Mouse (Mus musculus) embryonic facial prominence, embryonic 13.5 days (tissue): ENCODE measurements around the gene Sox2. TPM values are rescaled to one million over a fixed set of nuclear protein-coding genes. Genes with fewer than 3 reads are reported as not detected.

Experiments
- ATAC-seq: fragments of 200-750 bp; cut with Nextera tagmentation; 2 replicates; pipeline ENCODE4 v1.8.0; 2017; ENCODE audit warnings: low read depth; ENCODE audit not compliant: insufficient number of reproducible peaks, insufficient read depth, low FRiP score, low TSS enrichment
- H3K27ac ChIP-seq: fragments of 300-500 bp; sonication (generic); 2 replicates; pipeline ENCODE4 v1.5.1; 2015; ENCODE audit warnings: moderate library complexity, mild to moderate bottlenecking, inconsistent platforms
- H3K27me3 ChIP-seq: fragments of 300-500 bp; sonication (generic); 2 replicates; pipeline ENCODE4 v1.6.1; 2015; ENCODE audit warnings: mild to moderate bottlenecking, inconsistent platforms
- H3K36me3 ChIP-seq: fragments of 300-500 bp; sonication (generic); 2 replicates; pipeline ENCODE4 v1.6.1; 2015; ENCODE audit warnings: mild to moderate bottlenecking, inconsistent platforms
- H3K4me1 ChIP-seq: fragments of 300-500 bp; sonication (generic); 2 replicates; pipeline ENCODE4 v1.6.1; 2015; ENCODE audit warnings: inconsistent platforms
- H3K4me2 ChIP-seq: fragments of 300-500 bp; sonication (generic); 2 replicates; pipeline ENCODE4 v1.6.1; 2015; ENCODE audit warnings: moderate library complexity, mild to moderate bottlenecking, inconsistent platforms
- H3K4me3 ChIP-seq: fragments of 300-500 bp; sonication (generic); 2 replicates; pipeline ENCODE4 v1.5.1; 2015; ENCODE audit warnings: mild to moderate bottlenecking, inconsistent platforms
- H3K9ac ChIP-seq: fragments of 300-500 bp; sonication (generic); 2 replicates; pipeline ENCODE4 v1.6.1; 2015; ENCODE audit warnings: mild to moderate bottlenecking, inconsistent platforms
- H3K9me3 ChIP-seq: fragments of 300-500 bp; sonication (generic); 2 replicates; pipeline ENCODE4 v1.6.1; 2016; ENCODE audit warnings: inconsistent platforms
- WGBS: fragments of 180-500 bp; shearing (Covaris S2); methylation state at CpG from one replicate; pipeline ENCODE4 v1.1.7; 2015; ENCODE audit warnings: mixed read lengths; 5-methylcytosine and 5-hydroxymethylcytosine counted together
- polyA plus RNA-seq: library from polyadenylated mRNA; unstranded; fragments of >200 nt; fragmentation: Nextera tagmentation; extraction: Ambion mirVana; gene quantifications from 2 replicates; pipeline ENCODE4 v1.2.1, GENCODE M21; 2015

Sox2 gene
- polyA plus RNA-seq, 1 experiment from 2014 or later: 4.1 TPM

- Histone ChIP-seq H3K4me3 (peak overlapping the region; percentile 36), H3K4me1 (peaks cover 14% of the 10 kb centered on the region), H3K27me3 (peaks cover 99% of the 10 kb centered on the region), H3K9me3 (no peaks in the 10 kb centered on the region), H3K27ac (no peak overlapping the region), H3K36me3 (no peaks in the 10 kb centered on the region), H3K9ac (no peak overlapping the region), H3K4me2 (peak overlapping the region; percentile 58)
- under 1% methylated on average over 53 of the region's 53 CpGs for WGBS
- ATAC-seq: no peak
Observed at GRCm38 (mm10) chr3:34662712-34663655, 12.8 kb downstream of the Sox2 start.

GRCm38 (mm10) chr3:34663701-34664635 lies 13.8 kb downstream of the Sox2 start:
- H3K4me2 ChIP-seq: peak overlapping the region; percentile 58
- peak overlapping the region; percentile 57; the same call in 1 of the 2 replicates for H3K27ac ChIP-seq
- H3K4me1 ChIP-seq: peaks cover 14% of the 10 kb centered on the region
- no peaks in the 10 kb centered on the region for H3K36me3 ChIP-seq
- under 1% methylated on average over 58 of the region's 58 CpGs for WGBS
- ATAC-seq: peak; percentile 20; the same call in 1 of the 2 replicates
- H3K9me3 ChIP-seq: no peaks in the 10 kb centered on the region
- H3K4me3 ChIP-seq: peak overlapping the region; percentile 36
- peaks cover 99% of the 10 kb centered on the region for H3K27me3 ChIP-seq
- H3K9ac ChIP-seq: peak overlapping the region; percentile 51; the same call in 1 of the 2 replicates

GRCm38 (mm10) chr3:34664636-34665531 lies 14.7 kb downstream of the Sox2 start:
- Histone ChIP-seq H3K36me3 (no peaks in the 10 kb centered on the region), H3K9me3 (no peaks in the 10 kb centered on the region), H3K27me3 (peaks cover 99% of the 10 kb centered on the region), H3K4me3 (peak overlapping the region; percentile 36), H3K4me2 (peak overlapping the region; percentile 58), H3K27ac (peak overlapping the region; percentile 57; the same call in 1 of the 2 replicates), H3K9ac (peak overlapping the region; percentile 51; the same call in 1 of the 2 replicates), H3K4me1 (peaks cover 14% of the 10 kb centered on the region)
- ATAC-seq: no peak
- WGBS: under 1% methylated on average over 31 of the region's 31 CpGs

GRCm38 (mm10) chr3:34665751-34666665 lies 15.8 kb downstream of the Sox2 start:
- Histone ChIP-seq H3K4me1 (peaks cover 14% of the 10 kb centered on the region), H3K4me3 (no peak overlapping the region), H3K9ac (no peak overlapping the region), H3K4me2 (no peak overlapping the region), H3K27me3 (peaks cover 99% of the 10 kb centered on the region), H3K9me3 (no peaks in the 10 kb centered on the region), H3K27ac (no peak overlapping the region), H3K36me3 (no peaks in the 10 kb centered on the region)
- ATAC-seq: no peak
- WGBS: 10% methylated on average over 10 of the region's 10 CpGs

- WGBS: 36% methylated on average over 2 of the region's 2 CpGs
Observed at GRCm38 (mm10) chr3:34667180-34667579, 17.0 kb downstream of the Sox2 start.

GRCm38 (mm10) chr3:34667881-34668817 lies 17.9 kb downstream of the Sox2 start:
- H3K36me3 ChIP-seq: no peaks in the 10 kb centered on the region
- 4% methylated on average over 18 of the region's 18 CpGs for WGBS
- peaks cover 100% of the 10 kb centered on the region for H3K27me3 ChIP-seq
- H3K27ac ChIP-seq: no peak overlapping the region
- no peak overlapping the region for H3K4me3 ChIP-seq
- H3K9ac ChIP-seq: no peak overlapping the region
- H3K4me1 ChIP-seq: peaks cover 17% of the 10 kb centered on the region
- H3K9me3 ChIP-seq: no peaks in the 10 kb centered on the region
- no peak for ATAC-seq
- H3K4me2 ChIP-seq: no peak overlapping the region

More at GRCm38 (mm10) chr3:34667180-34667579, 17.0 kb downstream of the Sox2 start:
- Histone ChIP-seq H3K4me1 (peaks cover 17% of the 10 kb centered on the region), H3K27me3 (peaks cover 99% of the 10 kb centered on the region), H3K27ac (no peak overlapping the region), H3K9ac (no peak overlapping the region), H3K36me3 (no peaks in the 10 kb centered on the region), H3K4me3 (no peak overlapping the region), H3K4me2 (no peak overlapping the region), H3K9me3 (no peaks in the 10 kb centered on the region)
- ATAC-seq: no peak

DNA sequence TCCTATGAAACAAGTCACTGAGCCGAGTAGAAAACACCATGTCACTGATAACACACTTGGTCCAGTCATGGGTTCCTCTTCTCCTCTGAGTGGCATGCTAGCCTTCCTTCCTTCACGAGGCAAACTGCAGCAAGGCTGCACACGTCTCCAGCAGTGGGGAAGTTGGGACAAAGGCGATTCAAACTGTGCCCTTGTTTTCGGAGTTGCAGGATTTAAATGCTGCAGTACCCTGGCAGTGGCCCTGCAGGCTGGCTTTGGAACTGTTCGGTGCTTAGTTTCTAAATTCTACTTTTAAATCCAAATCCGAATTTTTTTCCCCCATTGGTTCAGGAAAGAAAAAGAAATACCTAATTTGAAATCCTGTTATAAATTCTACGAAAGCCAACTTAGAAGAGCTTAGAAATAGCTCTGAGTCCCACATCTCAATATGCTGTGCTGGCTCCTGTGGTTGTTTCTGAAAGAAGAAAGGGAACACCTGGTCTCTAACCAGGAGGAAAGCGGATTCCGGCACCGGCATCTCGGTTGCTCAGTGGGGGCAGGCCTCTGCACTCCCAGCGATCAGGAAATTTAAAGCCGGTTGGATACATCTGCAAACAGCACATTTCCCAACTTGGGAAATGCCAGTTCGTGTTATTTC lies 20.9 kb downstream of the Sox2 start:
- no peak overlapping the region for H3K9ac ChIP-seq
- peaks cover 91% of the 10 kb centered on the region for H3K27me3 ChIP-seq
- no peak for ATAC-seq
- H3K27ac ChIP-seq: no peak overlapping the region
- H3K4me1 ChIP-seq: peaks cover 3% of the 10 kb centered on the region; the same call in 1 of the 2 replicates
- no peak overlapping the region for H3K4me2 ChIP-seq
- no peaks in the 10 kb centered on the region for H3K9me3 ChIP-seq
- 6% methylated on average over 15 of the region's 15 CpGs for WGBS
- H3K4me3 ChIP-seq: no peak overlapping the region
- no peaks in the 10 kb centered on the region for H3K36me3 ChIP-seq

GRCm38 (mm10) chr3:34678840-34679239 lies 28.6 kb downstream of the Sox2 start:
- Histone ChIP-seq H3K4me3 (no peak overlapping the region), H3K9ac (no peak overlapping the region), H3K9me3 (no peaks in the 10 kb centered on the region), H3K4me1 (no peaks in the 10 kb centered on the region), H3K36me3 (no peaks in the 10 kb centered on the region), H3K27ac (no peak overlapping the region), H3K4me2 (no peak overlapping the region), H3K27me3 (peaks cover 14% of the 10 kb centered on the region)
- WGBS: 8% methylated on average over 7 of the region's 7 CpGs
- ATAC-seq: no peak

DNA sequence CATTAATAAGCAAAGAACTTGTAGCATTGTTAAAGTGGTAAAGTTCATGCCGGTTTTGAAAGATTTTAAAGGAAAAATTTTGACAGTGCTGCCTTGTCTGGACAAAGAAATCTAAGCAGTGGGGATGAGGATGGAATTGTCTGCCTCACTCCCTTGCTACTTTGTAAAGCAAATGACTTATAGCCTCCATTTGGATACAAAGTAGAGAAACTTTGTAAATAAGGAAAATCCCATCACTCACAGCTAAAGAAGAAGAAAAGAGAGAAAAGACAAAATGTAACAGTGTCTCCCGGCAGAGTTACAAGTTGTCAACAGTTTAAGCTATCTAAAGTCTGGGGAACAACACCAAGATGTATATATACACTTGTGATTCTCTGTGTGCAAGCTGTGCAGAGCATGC lies 29.2 kb downstream of the Sox2 start:
- ATAC-seq: no peak
- H3K36me3 ChIP-seq: no peaks in the 10 kb centered on the region
- no peaks in the 10 kb centered on the region for H3K9me3 ChIP-seq
- no peaks in the 10 kb centered on the region for H3K4me1 ChIP-seq
- H3K9ac ChIP-seq: no peak overlapping the region
- no peak overlapping the region for H3K4me3 ChIP-seq
- peaks cover 8% of the 10 kb centered on the region for H3K27me3 ChIP-seq
- no peak overlapping the region for H3K27ac ChIP-seq
- H3K4me2 ChIP-seq: no peak overlapping the region
- 53% methylated on average over 2 of the region's 2 CpGs for WGBS
